Mouse (Mus musculus) kidney, adult 2 months (tissue): ENCODE results near the gene Abcd1.

Experiments
- CTCF ChIP-seq: fragments of 200-500 bp; conservative IDR thresholded peaks from 2 replicates; pipeline ENCODE4 v1.5.1; 2011; ENCODE audit warnings: low read depth, mild to moderate bottlenecking, control low read depth, low read length, moderate library complexity, mixed read lengths; ENCODE audit not compliant: insufficient read depth, insufficient read length
- POLR2A ChIP-seq: fragments of 200-500 bp; IDR thresholded peaks from one replicate; pipeline ENCODE4 v1.6.1; 2011; ENCODE audit warnings: low read depth, low read length, control low read depth

DNA sequence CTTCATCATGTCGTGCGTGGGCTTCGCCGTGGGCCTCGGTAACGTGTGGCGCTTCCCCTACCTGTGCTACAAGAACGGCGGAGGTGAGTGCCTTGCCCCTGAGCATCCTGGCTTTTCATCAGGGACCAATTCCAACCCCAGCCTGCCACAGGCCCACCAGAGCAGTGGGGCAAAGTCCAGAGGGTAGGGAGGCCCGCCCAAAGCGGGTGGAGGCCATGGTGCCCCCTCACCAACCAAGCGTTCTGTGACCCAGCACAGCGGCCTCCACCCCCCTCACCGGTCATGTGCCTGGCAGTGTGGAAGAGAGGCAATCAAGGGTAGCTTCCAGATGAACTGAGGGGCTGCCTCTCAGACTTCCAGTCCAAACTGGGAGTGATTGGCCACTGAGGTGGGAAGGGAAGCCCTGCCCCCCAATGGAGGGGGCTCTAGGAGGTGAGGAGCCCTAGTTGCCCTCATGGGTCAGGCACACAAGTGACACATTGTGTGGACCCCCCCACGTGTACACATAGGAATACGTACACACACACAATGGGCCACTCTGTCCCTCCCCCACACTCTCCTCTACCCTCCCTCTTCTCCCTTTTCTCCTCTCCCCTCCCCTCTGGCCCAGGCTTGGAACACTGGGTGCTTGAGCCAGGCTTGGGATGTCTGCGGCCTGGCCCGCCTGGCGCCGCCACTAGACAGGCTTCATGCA, 42.3 kb upstream of the Abcd1 start:
- TF ChIP-seq CTCF: no peak
- TF ChIP-seq POLR2A: no peak
